Mouse (Mus musculus) liver, postnatal 0 days (tissue): Measurements from ENCODE around the gene Cdca8. TPM values are rescaled to one million over a fixed set of nuclear protein-coding genes. Genes with fewer than 3 reads are reported as not detected.

ENCODE experiments used
- ATAC-seq: fragments of 200-750 bp; cut with Nextera tagmentation; 2 replicates; pipeline ENCODE4 v1.8.0; 2017; ENCODE audit warnings: mild to moderate bottlenecking, moderate library complexity
- DNase-seq: peaks from one replicate; pipeline ENCODE4 v3.0.0-alpha.2; 2016
- H3K27ac ChIP-seq: fragments of 300-500 bp; sonication (generic); 2 replicates; pipeline ENCODE4 v1.5.1; 2014; ENCODE audit warnings: antibody characterized with exemption, moderate library complexity, mild to moderate bottlenecking, low read depth
- H3K27me3 ChIP-seq: fragments of 300-500 bp; sonication (generic); 2 replicates; pipeline ENCODE4 v1.6.1; 2014; ENCODE audit warnings: low read length, control low read depth, mixed read lengths; ENCODE audit not compliant: insufficient read depth
- H3K36me3 ChIP-seq: fragments of 300-500 bp; sonication (generic); replicated peaks from 2 replicates; pipeline ENCODE4 v1.6.1; 2014; ENCODE audit warnings: mild to moderate bottlenecking, control low read depth, low read length, moderate library complexity, mixed read lengths; ENCODE audit not compliant: insufficient read depth
- H3K4me1 ChIP-seq: fragments of 300-500 bp; sonication (generic); 2 replicates; pipeline ENCODE4 v1.6.1; 2014; ENCODE audit warnings: antibody characterized with exemption, mild to moderate bottlenecking, control low read depth; ENCODE audit not compliant: insufficient read depth
- H3K4me2 ChIP-seq: fragments of 300-500 bp; sonication (generic); 2 replicates; pipeline ENCODE4 v1.6.1; 2014; ENCODE audit warnings: low read depth, mild to moderate bottlenecking, low read length, moderate library complexity, mixed read lengths
- H3K4me3 ChIP-seq: fragments of 300-500 bp; sonication (generic); 2 replicates; pipeline ENCODE4 v1.5.1; 2014; ENCODE audit warnings: low read depth, low read length
- H3K9ac ChIP-seq: fragments of 300-500 bp; sonication (generic); replicated peaks from 2 replicates; pipeline ENCODE4 v1.6.1; 2014; ENCODE audit warnings: mild to moderate bottlenecking, moderate library complexity
- H3K9me3 ChIP-seq: fragments of 300-500 bp; sonication (generic); 2 replicates; pipeline ENCODE4 v1.6.1; 2016; ENCODE audit warnings: mild to moderate bottlenecking, control low read depth, low read length, mixed read lengths
- CTCF ChIP-seq: sonication (generic); IDR thresholded peaks from 2 replicates; pipeline ENCODE4 v1.5.1; 2016; ENCODE audit warnings: antibody characterized with exemption, low read depth
- EP300 ChIP-seq: IDR thresholded peaks from 2 replicates; pipeline ENCODE4 v1.6.1; 2016; ENCODE audit warnings: antibody characterized with exemption, low read depth, mild to moderate bottlenecking
- WGBS: fragments of 180-500 bp; shearing (Covaris S2); extraction: QIAGEN DNeasy Blood & Tissue Kit; methylation state at CpG from one replicate; pipeline ENCODE4 v1.1.7; 2014; ENCODE audit not compliant: insufficient replicate concordance; 5-methylcytosine and 5-hydroxymethylcytosine counted together
- polyA plus RNA-seq: library from polyadenylated mRNA; unstranded; fragments of >200 nt; fragmentation: Nextera tagmentation; extraction: Ambion mirVana; gene quantifications from 2 replicates; pipeline ENCODE4 v1.2.1, GENCODE M21; 2015

Gene Cdca8
- polyA plus RNA-seq, 1 experiment from 2014 or later: 56.3 TPM

DNA sequence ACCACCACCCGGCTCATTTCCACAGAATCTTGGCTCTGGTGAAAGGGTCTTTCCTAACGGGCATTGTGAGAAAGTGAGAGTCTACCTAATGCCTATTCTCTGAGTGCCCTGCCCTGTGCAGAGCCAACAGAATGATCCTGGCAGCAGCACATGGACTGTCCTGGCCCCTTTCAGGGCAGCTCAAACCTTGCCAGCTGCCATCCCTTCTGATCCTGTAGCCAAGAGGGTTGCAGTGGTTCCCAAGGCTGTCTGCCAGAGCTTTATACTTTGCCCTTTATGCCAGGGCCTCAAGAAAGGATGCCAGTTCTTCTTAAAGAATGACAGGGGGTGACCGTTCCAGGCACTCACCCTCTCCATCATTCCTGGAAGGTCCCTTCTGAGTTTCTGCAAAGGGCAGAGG is 10.4 kb upstream of the Cdca8 start:
- Histone ChIP-seq H3K9me3 (no peaks in the 10 kb centered on the region), H3K27me3 (no peaks in the 10 kb centered on the region), H3K36me3 (no peaks in the 10 kb centered on the region), H3K27ac (no peak overlapping the region), H3K4me1 (no peaks in the 10 kb centered on the region), H3K4me3 (no peak overlapping the region), H3K4me2 (no peak overlapping the region), H3K9ac (no peak overlapping the region)
- ATAC-seq (no peak), DNase-seq (no peak)
- WGBS: 74% methylated on average over 3 of the region's 3 CpGs
- TF ChIP-seq EP300: no peak
- TF ChIP-seq CTCF: no peak

DNA sequence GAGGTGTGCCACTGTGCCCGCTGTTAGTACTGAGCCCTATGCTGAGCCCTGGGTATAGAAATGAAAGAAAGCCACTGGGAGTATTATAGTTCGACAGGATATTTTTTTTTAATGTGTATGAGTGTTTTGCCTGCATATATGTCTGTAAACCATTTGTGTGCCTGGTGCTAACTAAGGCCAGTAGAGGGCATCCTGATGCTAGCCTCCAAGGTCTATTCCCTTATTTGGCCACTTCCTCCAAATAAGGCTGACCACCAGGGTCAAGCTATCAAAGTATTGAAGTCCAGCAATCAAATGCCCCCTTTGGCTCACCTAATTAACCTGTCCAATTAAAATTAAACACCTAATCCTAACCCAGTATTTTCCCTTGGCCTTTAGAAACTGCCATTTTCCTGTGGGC is 5.8 kb upstream of the Cdca8 start:
- Histone ChIP-seq H3K9me3 (no peaks in the 10 kb centered on the region), H3K4me1 (no peaks in the 10 kb centered on the region), H3K27me3 (no peaks in the 10 kb centered on the region), H3K4me2 (no peak overlapping the region), H3K9ac (no peak overlapping the region), H3K4me3 (no peak overlapping the region), H3K36me3 (peaks cover under 1% of the 10 kb centered on the region), H3K27ac (no peak overlapping the region)
- 65% methylated on average over 2 of the region's 2 CpGs for WGBS
- no peak for ATAC-seq
- TF ChIP-seq CTCF (peak; percentile 44), EP300 (no peak)
- no peak for DNase-seq

- TF ChIP-seq CTCF (no peak), EP300 (no peak)
- DNase-seq: no peak
- Histone ChIP-seq H3K4me1 (no peaks in the 10 kb centered on the region), H3K4me3 (no peak overlapping the region), H3K4me2 (no peak overlapping the region), H3K36me3 (peaks cover 9% of the 10 kb centered on the region), H3K9ac (no peak overlapping the region), H3K27ac (no peak overlapping the region), H3K27me3 (no peaks in the 10 kb centered on the region), H3K9me3 (no peaks in the 10 kb centered on the region)
- ATAC-seq: no peak
- WGBS: 79% methylated on average over 5 of the region's 5 CpGs
Measured at GRCm38 (mm10) chr4:124943781-124944180, 4.7 kb upstream of the Cdca8 start.

DNA sequence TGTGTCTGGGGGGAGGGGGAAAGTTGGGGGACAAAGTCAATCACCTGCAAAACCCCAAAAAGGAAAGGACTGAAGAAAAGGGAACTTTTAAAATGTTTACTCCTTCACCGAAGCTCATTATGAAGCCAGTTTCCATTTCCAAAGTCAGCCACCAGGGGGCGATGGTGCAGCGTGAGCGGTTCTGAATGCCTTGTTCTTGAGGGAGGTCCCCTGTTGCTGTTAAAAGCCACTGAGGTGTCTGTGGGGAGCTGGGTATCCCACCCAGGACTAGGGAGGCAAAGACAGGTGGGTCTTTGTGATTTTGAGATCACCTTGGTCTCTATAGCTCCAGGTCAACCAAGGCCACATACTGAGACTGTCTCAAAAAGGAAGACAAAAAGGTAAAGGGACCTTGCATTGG is 3.9 kb upstream of the Cdca8 start:
- no peaks in the 10 kb centered on the region for H3K27me3 ChIP-seq
- 2% methylated on average over 4 of the region's 4 CpGs for WGBS
- H3K4me3 ChIP-seq: no peak overlapping the region
- no peak overlapping the region for H3K27ac ChIP-seq
- no peaks in the 10 kb centered on the region; the same call in 1 of the 2 replicates for H3K4me1 ChIP-seq
- ATAC-seq (no peak), DNase-seq (peak; percentile 88)
- peaks cover 10% of the 10 kb centered on the region for H3K36me3 ChIP-seq
- no peak overlapping the region for H3K9ac ChIP-seq
- no peaks in the 10 kb centered on the region for H3K9me3 ChIP-seq
- H3K4me2 ChIP-seq: no peak overlapping the region
- TF ChIP-seq EP300 (no peak), CTCF (peak; percentile 97)

DNA sequence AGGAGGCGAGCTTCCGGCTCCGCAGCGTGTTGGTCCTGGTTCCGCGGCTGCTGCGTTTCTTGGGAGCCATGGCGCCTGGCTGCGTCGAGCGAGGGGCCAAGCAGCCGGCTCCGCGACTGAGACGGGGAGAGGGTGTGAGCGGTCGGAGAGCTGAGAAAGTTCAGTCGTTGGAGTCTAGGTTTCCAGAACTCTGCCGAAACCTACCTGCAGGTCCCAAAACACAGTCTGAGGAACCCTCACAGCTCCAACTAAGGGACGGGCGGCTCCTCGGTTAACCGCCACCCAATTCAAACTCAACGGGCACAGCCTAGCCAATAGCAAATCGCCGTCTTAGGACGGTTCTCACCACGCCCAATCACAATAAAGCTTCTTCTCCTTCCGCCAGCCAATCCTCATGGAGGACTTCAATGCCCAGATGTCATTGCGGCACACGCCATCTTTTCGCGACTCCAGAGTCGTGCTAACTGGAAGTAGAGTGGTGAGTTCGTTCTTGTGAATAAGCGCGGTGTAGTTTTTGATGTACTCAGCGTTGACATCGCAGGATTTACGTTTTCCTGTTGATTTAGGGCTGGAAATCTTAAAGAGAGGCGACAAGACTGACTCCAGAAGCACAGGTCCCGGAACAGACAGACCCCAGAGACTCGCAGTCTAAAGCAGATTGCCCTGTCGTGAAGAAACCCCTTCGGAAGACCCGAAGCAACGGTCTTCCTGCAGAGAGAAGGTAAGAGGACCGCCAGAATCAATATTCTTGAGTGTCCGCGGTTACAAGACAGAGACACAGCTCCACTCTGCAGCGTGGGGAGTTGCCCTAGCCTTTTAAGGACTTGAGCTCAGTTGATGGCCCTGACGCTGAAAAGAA is 2.3 kb downstream of the Cdca8 start, which contains the start of gene 9930104L06Rik:
Gene 9930104L06Rik (plus strand): TSS at position 436 of the 859 bp plus-strand sequence.
- peaks cover 10% of the 10 kb centered on the region for H3K36me3 ChIP-seq
- H3K27ac ChIP-seq: peak within 1 kb of the TSS; percentile 75
- peak; percentile 94 for DNase-seq
- H3K4me1 ChIP-seq: peaks cover 15% of the 10 kb centered on the region
- H3K9ac ChIP-seq: peak within 1 kb of the TSS; percentile 93
- H3K27me3 ChIP-seq: no peaks in the 10 kb centered on the region
- H3K4me3 ChIP-seq: peak within 1 kb of the TSS; percentile 97
- peak; percentile 81 for TF ChIP-seq EP300
- TF ChIP-seq CTCF: no peak
- H3K9me3 ChIP-seq: no peaks in the 10 kb centered on the region
- peak within 1 kb of the TSS; percentile 95 for H3K4me2 ChIP-seq
- ATAC-seq: peak; percentile 100
- WGBS: under 1% methylated on average over 52 of the region's 52 CpGs

DNA sequence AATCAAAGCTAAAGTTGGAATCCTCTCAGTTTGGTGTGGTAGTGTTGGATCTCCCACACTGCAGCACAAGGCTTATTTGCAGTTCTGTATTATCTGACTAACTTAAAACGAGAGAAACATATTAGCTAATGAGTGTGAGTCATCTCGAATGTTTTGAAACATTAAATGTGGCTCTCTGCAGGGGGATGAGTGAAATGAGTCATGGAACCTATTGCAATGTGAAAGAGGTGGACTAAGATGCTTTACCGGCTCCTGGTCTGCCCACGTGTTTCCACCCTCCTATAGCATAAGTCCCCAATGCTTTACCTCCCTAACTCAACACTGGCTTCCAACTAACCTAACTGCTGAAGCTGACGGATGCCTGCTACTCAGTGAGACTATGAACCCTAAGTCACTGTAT is 11.0 kb downstream of the Cdca8 start:
- H3K36me3 ChIP-seq: peaks cover 81% of the 10 kb centered on the region

More for the DNA sequence above, 11.0 kb downstream of the Cdca8 start:
- no peak for ATAC-seq
- no peak overlapping the region for H3K4me3 ChIP-seq
- no peak for DNase-seq
- H3K4me1 ChIP-seq: no peaks in the 10 kb centered on the region
- H3K27ac ChIP-seq: no peak overlapping the region
- H3K9ac ChIP-seq: no peak overlapping the region
- no peaks in the 10 kb centered on the region for H3K9me3 ChIP-seq
- no peak for TF ChIP-seq CTCF
- no peak for TF ChIP-seq EP300
- 87% methylated on average over 5 of the region's 5 CpGs for WGBS
- H3K4me2 ChIP-seq: no peak overlapping the region
- no peaks in the 10 kb centered on the region for H3K27me3 ChIP-seq
